Mouse (Mus musculus) heart, postnatal 0 days (tissue): ENCODE measurements around the gene Plcg2. TPM values are rescaled to one million over a fixed set of nuclear protein-coding genes. Genes with fewer than 3 reads are reported as not detected.

Experiments
- ATAC-seq: fragments of 200-750 bp; cut with Nextera tagmentation; 2 replicates; pipeline ENCODE4 v1.8.0; 2017; ENCODE audit warnings: low read depth, moderate number of reproducible peaks, moderate library complexity; ENCODE audit not compliant: insufficient read depth
- DNase-seq: peaks from one replicate; pipeline ENCODE4 v3.0.0-alpha.2; 2016; ENCODE audit warnings: low spot score
- H3K27ac ChIP-seq: fragments of 300-500 bp; sonication (generic); 2 replicates; pipeline ENCODE4 v1.5.1; 2014; ENCODE audit warnings: low read depth, mild to moderate bottlenecking
- H3K27me3 ChIP-seq: fragments of 300-500 bp; sonication (generic); 2 replicates; pipeline ENCODE4 v1.6.1; 2014; ENCODE audit warnings: low read length, mixed read lengths; ENCODE audit not compliant: control insufficient read depth, insufficient read depth
- H3K36me3 ChIP-seq: fragments of 300-500 bp; sonication (generic); replicated peaks from 2 replicates; pipeline ENCODE4 v1.6.1; 2014; ENCODE audit warnings: low read length, mixed read lengths; ENCODE audit not compliant: control insufficient read depth, insufficient read depth
- H3K4me1 ChIP-seq: fragments of 300-500 bp; sonication (generic); 2 replicates; pipeline ENCODE4 v1.6.1; 2014; ENCODE audit warnings: antibody characterized with exemption; ENCODE audit not compliant: control insufficient read depth, insufficient read depth
- H3K4me2 ChIP-seq: fragments of 300-500 bp; sonication (generic); 2 replicates; pipeline ENCODE4 v1.6.1; 2014; ENCODE audit warnings: low read depth, mild to moderate bottlenecking, low read length, moderate library complexity
- H3K4me3 ChIP-seq: fragments of 300-500 bp; sonication (generic); 2 replicates; pipeline ENCODE4 v1.5.1; 2014; ENCODE audit warnings: low read depth, low read length
- H3K9ac ChIP-seq: fragments of 300-500 bp; sonication (generic); replicated peaks from 2 replicates; pipeline ENCODE4 v1.6.1; 2014; ENCODE audit warnings: low read depth, low read length, mixed read lengths
- H3K9me3 ChIP-seq: fragments of 300-500 bp; sonication (generic); replicated peaks from 2 replicates; pipeline ENCODE4 v1.6.1; 2016; ENCODE audit warnings: low read length; ENCODE audit not compliant: control insufficient read depth
- CTCF ChIP-seq: IDR thresholded peaks from 2 replicates; pipeline ENCODE4 v1.5.1; 2016; ENCODE audit warnings: antibody characterized with exemption, control low read depth, low read depth
- EP300 ChIP-seq: IDR thresholded peaks from 2 replicates; pipeline ENCODE4 v1.6.1; 2016; ENCODE audit warnings: antibody characterized with exemption, low read depth
- WGBS: fragments of 180-500 bp; shearing (Covaris S2); extraction: QIAGEN DNeasy Blood & Tissue Kit; methylation state at CpG from one replicate; pipeline ENCODE4 v1.1.7; 2014; 5-methylcytosine and 5-hydroxymethylcytosine counted together
- polyA plus RNA-seq: library from polyadenylated mRNA; unstranded; fragments of >200 nt; fragmentation: Nextera tagmentation; extraction: Ambion mirVana; gene quantifications from 2 replicates; pipeline ENCODE4 v1.2.1, GENCODE M21; 2015
- total RNA-seq: library from RNA; depleted of rRNA; stranded (reverse); fragments of >200 nt; gene quantifications from 2 replicates; pipeline ENCODE4 v1.2.3, GENCODE M21; 2014; ENCODE audit warnings: low replicate concordance

Plcg2 gene
- total and polyA plus RNA-seq, 2 experiments from 2014 or later: 5.0 to 8.8 TPM

- Histone ChIP-seq H3K4me2 (no peak overlapping the region), H3K27ac (no peak overlapping the region), H3K36me3 (no peaks in the 10 kb centered on the region), H3K4me3 (no peak overlapping the region), H3K9me3 (no peaks in the 10 kb centered on the region), H3K27me3 (no peaks in the 10 kb centered on the region), H3K9ac (no peak overlapping the region), H3K4me1 (no peaks in the 10 kb centered on the region)
- ATAC-seq (no peak), DNase-seq (no peak)
- TF ChIP-seq EP300: no peak
- no peak for TF ChIP-seq CTCF
- 75% methylated on average over 8 of the region's 8 CpGs for WGBS
Observed at GRCm38 (mm10) chr8:117484731-117485130, 13.4 kb upstream of the Plcg2 start.

DNA sequence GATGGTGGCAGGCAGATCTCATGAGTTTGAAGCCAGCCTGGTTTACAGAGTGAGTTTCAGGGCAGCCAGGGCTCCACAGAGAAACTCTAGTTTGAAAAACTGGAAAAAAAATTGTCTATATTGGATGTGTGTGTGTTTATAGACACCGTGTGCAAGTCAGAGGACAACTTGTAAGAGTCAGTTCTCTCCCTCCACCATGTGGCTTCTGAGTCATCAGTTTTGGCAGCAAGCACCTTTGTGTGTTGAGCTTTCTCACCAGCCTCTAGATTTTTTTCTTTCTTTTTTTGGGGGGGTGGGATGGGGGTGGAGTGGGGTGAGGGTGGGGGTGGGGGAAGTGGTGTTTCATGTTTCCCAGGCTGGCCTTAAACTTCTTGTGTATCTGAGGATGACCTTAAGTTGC, 12.8 kb upstream of the Plcg2 start:
- H3K36me3 ChIP-seq: no peaks in the 10 kb centered on the region
- H3K9me3 ChIP-seq: no peaks in the 10 kb centered on the region
- no peak overlapping the region for H3K27ac ChIP-seq
- H3K9ac ChIP-seq: no peak overlapping the region
- DNase-seq (no peak), ATAC-seq (no peak)
- TF ChIP-seq EP300: no peak
- no peak for TF ChIP-seq CTCF
- H3K27me3 ChIP-seq: no peaks in the 10 kb centered on the region
- 50% methylated on average over 1 of the region's 1 CpGs for WGBS
- no peak overlapping the region for H3K4me3 ChIP-seq
- no peak overlapping the region for H3K4me2 ChIP-seq
- no peaks in the 10 kb centered on the region for H3K4me1 ChIP-seq

DNA sequence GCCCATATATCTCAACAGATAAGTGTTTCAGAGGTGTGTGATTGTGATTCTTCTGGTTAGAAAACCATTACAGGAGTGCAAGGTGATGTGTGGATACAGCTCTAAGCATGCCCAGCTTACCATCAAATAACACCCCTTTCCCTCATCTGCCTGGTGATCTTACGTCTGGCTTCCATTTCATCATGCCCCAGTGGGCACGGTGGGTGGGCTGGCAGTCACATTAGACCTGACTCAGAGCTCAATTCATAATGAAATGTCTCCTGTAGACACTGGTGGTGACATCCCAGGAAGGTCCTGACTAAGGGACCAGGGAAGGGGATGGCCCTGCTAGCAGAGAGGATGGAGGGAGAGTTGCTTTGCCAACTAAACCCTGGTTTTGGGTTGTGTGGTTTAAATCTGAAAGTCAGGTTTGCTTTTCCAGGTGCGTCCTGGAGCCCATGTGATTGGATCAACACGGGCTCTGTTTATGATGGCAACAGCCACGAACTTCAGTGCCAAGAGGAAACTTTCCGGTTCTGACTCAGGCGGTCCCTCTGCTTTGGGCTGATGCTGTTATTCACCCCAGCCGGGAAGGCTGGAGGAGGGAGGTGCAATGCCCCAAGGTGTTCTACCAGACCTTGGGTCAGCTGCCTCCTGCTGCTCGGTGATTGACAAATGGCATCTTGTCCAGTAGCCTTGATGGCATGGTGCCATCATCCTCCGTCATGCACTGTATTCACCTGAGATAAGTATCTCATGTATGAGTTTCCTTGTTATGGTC, 9.7 kb upstream of the Plcg2 start:
- Histone ChIP-seq H3K4me2 (no peak overlapping the region), H3K4me3 (no peak overlapping the region), H3K36me3 (no peaks in the 10 kb centered on the region), H3K27ac (no peak overlapping the region), H3K9me3 (no peaks in the 10 kb centered on the region), H3K27me3 (no peaks in the 10 kb centered on the region), H3K4me1 (peaks cover 2% of the 10 kb centered on the region; the same call in 1 of the 2 replicates), H3K9ac (no peak overlapping the region)
- no peak for ATAC-seq
- DNase-seq: no peak
- 65% methylated on average over 10 of the region's 10 CpGs for WGBS
- TF ChIP-seq EP300: no peak
- TF ChIP-seq CTCF: no peak

GRCm38 (mm10) chr8:117493543-117493942, 4.5 kb upstream of the Plcg2 start:
- Histone ChIP-seq H3K27ac (no peak overlapping the region), H3K4me3 (no peak overlapping the region), H3K9me3 (no peaks in the 10 kb centered on the region), H3K27me3 (0 out of 2 replicates have a peak, but pooled peaks cover under 1% of the 10 kb centered on the region), H3K4me1 (peaks cover 13% of the 10 kb centered on the region), H3K9ac (no peak overlapping the region), H3K36me3 (no peaks in the 10 kb centered on the region), H3K4me2 (no peak overlapping the region)
- TF ChIP-seq CTCF (no peak), EP300 (no peak)
- DNase-seq: no peak
- ATAC-seq: no peak
- WGBS: 16% methylated on average over 9 of the region's 9 CpGs

DNA sequence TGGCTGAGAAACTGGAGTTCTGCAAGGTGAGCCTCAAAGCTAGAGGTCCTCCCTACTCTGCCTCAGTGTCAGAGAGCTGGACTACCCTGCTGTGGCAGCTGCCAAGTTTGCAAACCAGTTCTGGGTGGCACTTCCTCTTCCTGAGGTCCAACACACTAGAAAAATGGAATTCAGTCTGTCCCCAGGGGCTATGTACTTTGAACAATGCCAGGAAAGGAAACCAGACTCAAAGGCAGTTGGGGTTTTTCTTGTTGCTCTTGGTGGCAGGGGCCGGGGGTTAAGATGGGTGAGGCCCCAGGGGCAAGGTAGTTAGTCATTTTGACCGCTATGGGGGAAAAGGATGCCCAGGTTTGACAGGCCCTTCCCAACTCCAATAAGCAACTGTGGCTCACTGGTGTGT, 3.2 kb upstream of the Plcg2 start:
- peaks cover 17% of the 10 kb centered on the region for H3K4me1 ChIP-seq
- DNase-seq (no peak), ATAC-seq (no peak)
- H3K4me2 ChIP-seq: no peak overlapping the region
- H3K9ac ChIP-seq: no peak overlapping the region
- WGBS: 78% methylated on average over 2 of the region's 2 CpGs
- peaks cover 2% of the 10 kb centered on the region; the same call in 1 of the 2 replicates for H3K27me3 ChIP-seq
- H3K27ac ChIP-seq: no peak overlapping the region
- no peaks in the 10 kb centered on the region for H3K36me3 ChIP-seq
- TF ChIP-seq EP300 (no peak), CTCF (no peak)
- H3K4me3 ChIP-seq: no peak overlapping the region
- H3K9me3 ChIP-seq: no peaks in the 10 kb centered on the region
